Mouse (Mus musculus) MEL (cell line): ENCODE measurements around the gene Cisd3. TPM values are rescaled to one million over a fixed set of nuclear protein-coding genes. Genes with fewer than 3 reads are reported as not detected.

ENCODE experiments used
- DNase-seq: peaks from one replicate; pipeline ENCODE4 v3.0.0; 2011; ENCODE audit warnings: low read depth, low spot score
- H3K27ac ChIP-seq: 2 replicates; pipeline ENCODE4 v1.5.1; 2012; ENCODE audit warnings: low read depth, mild to moderate bottlenecking, control low read depth, low read length, moderate library complexity; ENCODE audit not compliant: control insufficient read depth
- H3K27me3 ChIP-seq, 2 experiments: fragments of 150-350 bp in 1 of 2; sonication (generic) in 1 of 2; 2 replicates each; pipeline ENCODE4 v1.6.1; 2012; ENCODE audit warnings: low read length in 2 of 2, mild to moderate bottlenecking in 2 of 2, improper control_type of control experiment in 1 of 2, moderate library complexity in 1 of 2; ENCODE audit not compliant: insufficient read depth in 2 of 2, control insufficient read depth in 1 of 2
- H3K36me3 ChIP-seq, 2 experiments: 2 replicates each; pipeline ENCODE4 v1.6.1; 2012 to 2014; ENCODE audit warnings: low read length in 2 of 2, improper control_type of control experiment in 1 of 2, inconsistent platforms in 1 of 2, mild to moderate bottlenecking in 1 of 2; ENCODE audit not compliant: insufficient read depth in 2 of 2, control insufficient read depth in 1 of 2
- H3K4me1 ChIP-seq, 2 experiments: fragments of 150-350 bp in 1 of 2; sonication (generic) in 1 of 2; 2 replicates each; pipeline ENCODE4 v1.6.1; 2012; ENCODE audit warnings: low read length in 2 of 2, improper control_type of control experiment in 1 of 2, mild to moderate bottlenecking in 1 of 2; ENCODE audit not compliant: insufficient read depth in 2 of 2, control insufficient read depth in 1 of 2
- H3K4me3 ChIP-seq, 2 experiments: fragments of 150-350 bp in 1 of 2; sonication (generic) in 1 of 2; 2 replicates each; pipeline ENCODE4 v1.5.1; 2012; ENCODE audit warnings: low read depth in 2 of 2, low read length in 2 of 2, mild to moderate bottlenecking in 2 of 2, moderate library complexity in 2 of 2, control low read depth in 1 of 2, improper control_type of control experiment in 1 of 2; ENCODE audit not compliant: control insufficient read depth in 1 of 2, insufficient read depth in 1 of 2
- H3K79me2 ChIP-seq: 2 replicates; pipeline ENCODE4 v1.6.1; 2012; ENCODE audit warnings: mild to moderate bottlenecking, low read length, moderate library complexity; ENCODE audit not compliant: control insufficient read depth, poor library complexity, insufficient read depth
- H3K9ac ChIP-seq: 2 replicates; pipeline ENCODE4 v1.6.1; 2012; ENCODE audit warnings: low read depth, mild to moderate bottlenecking, control low read depth, low read length, moderate library complexity; ENCODE audit not compliant: control insufficient read depth, poor library complexity, severe bottlenecking
- H3K9me3 ChIP-seq: fragments of 150-350 bp; sonication (generic); replicated peaks from 2 replicates; pipeline ENCODE4 v1.6.1; 2012; ENCODE audit warnings: mild to moderate bottlenecking, low read length, improper control_type of control experiment, moderate library complexity; ENCODE audit not compliant: insufficient read depth
- BHLHE40 ChIP-seq: IDR thresholded peaks from 2 replicates; pipeline ENCODE4 v1.6.1; 2012; ENCODE audit warnings: low read depth, mild to moderate bottlenecking, inconsistent platforms, low read length, improper control_type of control experiment, borderline replicate concordance
- E2F4 ChIP-seq: IDR thresholded peaks from 2 replicates; pipeline ENCODE4 v1.6.1; 2011; ENCODE audit warnings: low read depth, low read length, improper control_type of control experiment, borderline replicate concordance
- ELF1 ChIP-seq: IDR thresholded peaks from 2 replicates; pipeline ENCODE4 v1.6.1; 2014; ENCODE audit warnings: low read depth, mild to moderate bottlenecking, inconsistent platforms, low read length, improper control_type of control experiment, moderate library complexity
- EP300 ChIP-seq, 2 experiments: IDR thresholded peaks; 2 replicates each; pipeline ENCODE4 v1.6.1; 2011; ENCODE audit warnings: improper control_type of control experiment in 2 of 2, low read length in 2 of 2, low read depth in 1 of 2, mild to moderate bottlenecking in 1 of 2
- ETS1 ChIP-seq: IDR thresholded peaks from 2 replicates; pipeline ENCODE4 v1.6.1; 2012; ENCODE audit warnings: low read depth, mild to moderate bottlenecking, inconsistent platforms, low read length, improper control_type of control experiment, moderate library complexity
- GATA1 ChIP-seq: IDR thresholded peaks from 2 replicates; pipeline ENCODE4 v1.6.1; 2011; ENCODE audit warnings: low read depth, low read length, improper control_type of control experiment
- HCFC1 ChIP-seq: IDR thresholded peaks from 2 replicates; pipeline ENCODE4 v1.6.1; 2012; ENCODE audit warnings: low read depth, mild to moderate bottlenecking, inconsistent platforms, low read length, improper control_type of control experiment, moderate library complexity
- JUND ChIP-seq: IDR thresholded peaks from 2 replicates; pipeline ENCODE4 v1.6.1; 2011; ENCODE audit warnings: low read depth, mild to moderate bottlenecking, improper control_type of control experiment, low read length
- MAZ ChIP-seq: IDR thresholded peaks from 2 replicates; pipeline ENCODE4 v1.6.1; 2012; ENCODE audit warnings: low read depth, mild to moderate bottlenecking, inconsistent platforms, low read length, improper control_type of control experiment
- MEF2A ChIP-seq: IDR thresholded peaks from 2 replicates; pipeline ENCODE4 v1.6.1; 2014; ENCODE audit warnings: low read depth, mild to moderate bottlenecking, inconsistent platforms, low read length, improper control_type of control experiment; ENCODE audit not compliant: poor library complexity, insufficient replicate concordance, severe bottlenecking; ENCODE audit errors: extremely low read depth
- MYB ChIP-seq: IDR thresholded peaks from 2 replicates; pipeline ENCODE4 v1.6.1; 2011; ENCODE audit warnings: mild to moderate bottlenecking, low read depth, low read length, improper control_type of control experiment
- POLR2AphosphoS2 ChIP-seq: IDR thresholded peaks from 2 replicates; pipeline ENCODE4 v1.6.1; 2011; ENCODE audit warnings: low read length, improper control_type of control experiment
- POLR2AphosphoS5 ChIP-seq: IDR thresholded peaks from 2 replicates; pipeline ENCODE4 v1.6.1; 2012; ENCODE audit warnings: low read depth, borderline replicate concordance, mild to moderate bottlenecking, inconsistent platforms, low read length, moderate library complexity, mixed read lengths
- SIN3A ChIP-seq: IDR thresholded peaks from 2 replicates; pipeline ENCODE4 v1.6.1; 2012; ENCODE audit warnings: low read length, improper control_type of control experiment, inconsistent platforms
- TAL1 ChIP-seq: IDR thresholded peaks from 2 replicates; pipeline ENCODE4 v1.6.1; 2012; ENCODE audit warnings: mild to moderate bottlenecking, inconsistent platforms, low read length, moderate library complexity, mixed read lengths
- TCF12 ChIP-seq: IDR thresholded peaks from 2 replicates; pipeline ENCODE4 v1.6.1; 2014; ENCODE audit warnings: low read depth, mild to moderate bottlenecking, inconsistent platforms, low read length, improper control_type of control experiment, moderate library complexity
- USF2 ChIP-seq, 2 experiments: IDR thresholded peaks; 2 replicates each; pipeline ENCODE4 v1.6.1; 2011 to 2012; ENCODE audit warnings: improper control_type of control experiment in 2 of 2, low read length in 2 of 2, borderline replicate concordance in 1 of 2, inconsistent platforms in 1 of 2, low read depth in 1 of 2, mild to moderate bottlenecking in 1 of 2; ENCODE audit not compliant: insufficient read depth in 1 of 2
- ZC3H11A ChIP-seq: IDR thresholded peaks from 2 replicates; pipeline ENCODE4 v1.6.1; 2012; ENCODE audit warnings: low read depth, mild to moderate bottlenecking, inconsistent platforms, low read length, improper control_type of control experiment
- ZKSCAN1 ChIP-seq: IDR thresholded peaks from 2 replicates; pipeline ENCODE4 v1.6.1; 2012; ENCODE audit warnings: low read depth, mild to moderate bottlenecking, inconsistent platforms, low read length, improper control_type of control experiment, moderate library complexity
- polyA plus RNA-seq, 2 experiments: library from polyadenylated mRNA; stranded (reverse) in 1 of 2; unstranded in 1 of 2; fragments of >175 nt in 1 of 2; fragments of >200 nt in 1 of 2; gene quantifications; 2 replicates each; pipeline versions ENCODE4 v1.2.1 to v1.2.4; 2012; ENCODE audit warnings: low replicate concordance in 2 of 2, low read depth in 1 of 2; ENCODE audit not compliant: insufficient read length in 2 of 2, insufficient read depth in 1 of 2, missing spikeins in 1 of 2
- total RNA-seq: library from RNA; depleted of rRNA; stranded (reverse); fragments of 300-350 nt; gene quantifications from 2 replicates; pipeline ENCODE4 v1.2.3, GENCODE M21; 2012

Gene Cisd3
- total and polyA plus RNA-seq, 3 experiments: 1.7 to 6.1 TPM; not detected in 1

- peak; percentile 27; the same call in 1 of the 2 replicates for TF ChIP-seq SIN3A
These were observed 19.4 kb upstream of the Cisd3 start (continued) for GRCm38 (mm10) chr11:97666221-97666620.

DNA sequence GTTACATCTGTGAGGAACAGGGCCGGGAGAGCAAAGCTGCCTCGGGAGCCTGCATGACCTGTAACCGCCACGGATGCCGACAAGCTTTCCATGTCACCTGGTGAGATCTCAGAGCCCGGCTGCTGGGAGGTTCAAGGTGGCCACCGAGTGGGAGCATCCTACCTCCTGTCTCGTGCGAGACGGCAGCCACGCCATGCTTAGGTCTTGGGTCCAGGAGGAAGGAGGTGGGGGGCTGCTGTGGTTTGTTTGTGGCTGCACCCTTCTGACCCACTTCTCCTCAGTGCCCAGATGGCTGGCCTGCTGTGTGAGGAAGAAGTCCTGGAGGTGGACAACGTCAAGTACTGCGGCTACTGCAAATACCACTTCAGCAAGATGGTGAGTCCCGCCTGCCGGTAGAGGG, 18.8 kb upstream of the Cisd3 start:
- Histone ChIP-seq H3K27ac (no peak overlapping the region), H3K36me3 (no peaks in the 10 kb centered on the region; a peak in 1 of 4 replicates), H3K9me3 (no peaks in the 10 kb centered on the region), H3K79me2 (peaks cover 7% of the 10 kb centered on the region), H3K4me3 (no peak overlapping the region), H3K9ac (no peak overlapping the region), H3K27me3 (no peaks in the 10 kb centered on the region), H3K4me1 (peaks cover 0 to 9% of the 10 kb centered on the region in 2 experiments; a peak in 2 of 4 replicates)
- DNase-seq: no peak
- TF ChIP-seq ETS1 (no peak), HCFC1 (no peak), POLR2AphosphoS5 (no peak), ZKSCAN1 (no peak), GATA1 (no peak), JUND (no peak), MEF2A (no peak), USF2 (IDR thresholded peaks at IDR 0.05; ENCODE audit: borderline replicate concordance in 1 of 2, insufficient read depth in 1 of 2, low read depth in 1 of 2, low read length in 2 of 2) (no peak)

- Histone ChIP-seq H3K4me1 (peaks cover 0 to 9% of the 10 kb centered on the region in 2 experiments; a peak in 2 of 4 replicates), H3K9ac (no peak overlapping the region), H3K27me3 (no peaks in the 10 kb centered on the region), H3K79me2 (peaks cover 5% of the 10 kb centered on the region), H3K4me3 (no peak overlapping the region), H3K9me3 (no peaks in the 10 kb centered on the region), H3K36me3 (no peaks in the 10 kb centered on the region; a peak in 1 of 4 replicates), H3K27ac (no peak overlapping the region)
- TF ChIP-seq ELF1: no peak
- no peak for TF ChIP-seq POLR2AphosphoS2
- no peak for TF ChIP-seq EP300 (IDR thresholded peaks at IDR 0.05; ENCODE audit: low read depth in 1 of 2, low read length in 2 of 2)
- TF ChIP-seq BHLHE40: no peak
- TF ChIP-seq MAZ: no peak
- TF ChIP-seq MYB: no peak
- TF ChIP-seq E2F4: no peak
- TF ChIP-seq TCF12: no peak
- no peak for TF ChIP-seq USF2 (IDR thresholded peaks at IDR 0.05; ENCODE audit: borderline replicate concordance in 1 of 2, insufficient read depth in 1 of 2, low read depth in 1 of 2, low read length in 2 of 2)
- no peak for TF ChIP-seq TAL1
- no peak for TF ChIP-seq ZC3H11A
- DNase-seq: no peak
These were observed 17.5 kb upstream of the Cisd3 start for GRCm38 (mm10) chr11:97668160-97668559.
